Mouse (Mus musculus): ENCODE measurements around the gene Olfr221.

Olfr221 gene

DNA sequence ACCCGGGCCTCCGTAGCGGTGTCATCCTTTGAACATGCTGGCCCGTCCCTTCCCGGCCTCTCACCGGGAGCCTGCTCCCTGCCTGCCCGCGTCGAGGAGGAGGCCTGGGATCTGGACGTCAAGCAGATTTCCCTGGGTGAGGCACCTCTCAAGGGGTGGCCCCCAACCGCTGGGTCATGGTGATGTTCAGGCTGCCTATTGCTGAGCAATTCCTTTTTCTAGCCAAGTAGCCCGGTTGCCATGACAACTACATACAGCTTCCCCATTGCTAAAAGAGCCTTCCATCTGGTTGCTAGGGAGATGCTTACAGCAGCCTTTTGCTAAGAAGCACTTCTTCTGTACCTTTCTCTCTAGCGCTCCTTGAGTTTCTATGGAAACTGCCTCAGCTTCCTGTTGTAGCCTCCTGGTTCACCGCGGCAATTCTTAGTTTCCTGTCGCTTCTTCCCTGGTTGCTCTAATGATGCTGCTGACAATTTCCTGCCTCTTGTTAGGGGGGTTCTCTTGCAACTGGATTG is 38.2 kb downstream of the Olfr221 start:
- DNase-seq = peak; percentile 6

GRCm38 (mm10) chr14:51997483-51997882 is 44.8 kb downstream of the Olfr221 start:
- no peak for DNase-seq

DNA sequence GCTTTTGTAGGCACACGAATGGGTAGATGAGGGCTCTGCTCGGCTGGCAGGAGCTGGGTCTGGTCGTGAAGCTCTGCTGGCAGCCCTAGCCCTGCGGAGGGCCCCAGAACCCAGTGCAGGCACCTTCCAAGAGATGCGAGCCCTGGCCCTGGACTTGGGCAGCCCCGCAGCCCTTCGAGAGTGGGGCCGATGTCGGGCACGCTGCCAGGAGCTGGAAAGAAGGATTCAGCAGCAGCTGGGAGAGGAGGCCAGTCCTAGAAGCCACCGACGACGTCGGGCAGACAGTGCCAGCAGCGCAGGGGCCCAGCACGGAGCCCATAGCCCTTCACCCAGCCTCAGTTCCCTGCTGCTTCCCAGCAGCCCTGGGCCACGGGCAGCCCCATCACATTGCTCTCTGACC is 45.4 kb downstream of the Olfr221 start:
- no peak for DNase-seq

GRCm38 (mm10) chr14:51996231-51996841 is 45.9 kb downstream of the Olfr221 start:
- DNase-seq = no peak

GRCm38 (mm10) chr14:51995219-51995871 is 46.9 kb downstream of the Olfr221 start:
- no peak for DNase-seq

GRCm38 (mm10) chr14:51994453-51994852 is 47.8 kb downstream of the Olfr221 start:
- no peak for DNase-seq

DNA sequence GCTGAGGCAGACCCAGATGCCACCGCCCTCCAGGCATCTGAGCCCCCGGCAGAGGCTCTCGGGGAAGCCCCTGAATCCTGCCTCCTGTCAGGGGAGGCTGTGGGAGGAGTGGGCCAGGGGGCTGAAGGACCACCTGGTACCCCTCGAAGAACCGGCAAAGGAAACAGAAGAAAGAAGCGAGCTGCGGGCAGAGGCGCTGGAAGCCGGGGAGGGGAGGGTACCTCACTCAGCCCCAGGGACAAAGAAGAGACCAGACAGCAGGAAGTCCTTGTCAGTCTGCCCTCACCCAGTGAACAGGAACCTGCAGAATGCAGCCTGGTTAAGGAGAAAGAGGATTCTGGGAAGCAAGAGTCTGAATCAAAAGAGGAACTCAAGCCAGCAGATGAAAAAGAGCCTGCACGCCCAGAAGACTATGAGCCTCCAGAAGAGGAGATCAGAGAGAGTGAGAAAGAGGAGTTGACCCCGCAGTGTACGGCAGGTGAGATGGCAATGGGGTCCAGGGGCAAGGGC is 52.7 kb downstream of the Olfr221 start:
- peak; percentile 3 for DNase-seq

DNA sequence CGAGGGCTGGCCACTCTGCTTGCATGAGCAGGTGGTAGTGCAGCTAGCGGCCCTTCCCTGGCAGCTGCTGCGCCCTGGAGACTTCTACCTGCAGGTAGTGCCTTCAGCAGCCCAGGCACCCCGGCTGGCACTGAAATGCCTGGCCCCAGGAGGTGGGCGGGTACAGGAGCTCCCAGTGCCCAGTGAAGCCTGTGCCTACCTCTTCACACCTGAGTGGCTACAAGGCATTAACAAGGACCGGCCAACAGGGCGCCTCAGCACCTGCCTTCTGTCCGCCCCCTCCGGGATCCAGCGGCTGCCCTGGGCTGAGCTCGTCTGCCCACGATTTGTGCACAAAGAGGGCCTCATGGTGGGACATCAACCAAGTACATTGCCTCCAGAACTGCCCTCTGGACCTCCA is 53.5 kb downstream of the Olfr221 start:
- peak; percentile 86 for DNase-seq

DNA sequence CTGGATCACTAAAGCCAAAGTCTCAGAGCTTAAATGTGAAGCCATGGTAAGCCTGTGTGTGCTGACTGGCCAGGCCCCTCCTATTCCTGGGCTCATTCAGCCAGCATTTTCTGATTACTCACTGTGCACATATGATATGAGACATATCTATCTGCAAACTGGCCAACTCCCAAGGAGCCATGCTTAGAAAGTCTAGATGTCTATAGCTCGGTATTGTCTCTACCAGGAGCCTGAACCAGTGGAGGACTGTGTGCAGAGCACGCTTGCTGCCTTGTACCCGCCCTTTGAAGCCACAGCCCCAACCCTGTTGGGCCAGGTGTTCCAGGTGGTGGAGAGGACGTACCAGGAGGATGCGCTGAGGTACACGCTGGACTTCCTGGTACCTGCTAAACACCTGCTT is 55.1 kb downstream of the Olfr221 start:
- DNase-seq = no peak

GRCm38 (mm10) chr14:51986153-51986505 is 56.1 kb downstream of the Olfr221 start:
- no peak for DNase-seq

DNA sequence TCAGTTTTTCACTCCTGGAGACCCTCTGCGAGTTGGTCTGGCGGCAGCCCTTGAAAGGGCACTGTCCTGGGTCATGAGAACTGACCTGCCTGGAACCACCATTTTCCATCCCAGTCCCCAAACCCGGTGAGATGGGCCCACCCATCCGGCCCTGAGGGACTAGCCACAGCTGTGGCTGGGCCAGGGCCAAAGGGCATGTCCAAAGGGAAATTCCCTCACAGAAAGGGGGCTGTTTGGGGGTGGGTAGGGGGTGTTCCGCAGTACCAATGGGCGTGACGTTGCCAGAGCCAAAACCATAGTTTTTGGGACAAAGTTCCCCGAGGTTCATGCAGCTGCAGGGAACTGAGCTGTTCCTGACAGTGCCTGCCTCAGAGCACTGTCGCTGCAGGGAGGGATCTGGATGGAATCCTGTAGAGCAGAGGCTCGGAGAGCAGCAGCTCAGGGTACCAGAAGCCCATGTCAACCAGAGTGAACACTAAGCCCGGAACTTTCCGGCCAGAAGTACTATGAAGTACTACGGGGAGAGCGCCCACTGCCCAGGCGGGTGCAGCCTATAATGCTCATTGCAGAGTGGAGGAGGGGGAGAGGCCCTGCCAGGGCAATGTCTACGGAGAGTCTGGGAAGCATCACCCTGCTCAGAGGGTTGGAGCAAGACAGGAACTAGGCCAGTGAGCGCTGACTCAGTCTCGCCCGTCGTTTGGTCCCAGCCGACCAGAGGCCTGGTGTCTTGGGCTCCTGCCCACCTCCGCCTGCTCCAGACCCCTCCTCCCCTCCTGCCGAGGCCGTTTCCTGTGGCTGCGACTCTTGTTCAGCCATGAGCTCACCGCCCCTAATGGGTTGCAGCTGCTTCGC is 56.7 kb downstream of the Olfr221 start:
- DNase-seq = peak; percentile 59

DNA sequence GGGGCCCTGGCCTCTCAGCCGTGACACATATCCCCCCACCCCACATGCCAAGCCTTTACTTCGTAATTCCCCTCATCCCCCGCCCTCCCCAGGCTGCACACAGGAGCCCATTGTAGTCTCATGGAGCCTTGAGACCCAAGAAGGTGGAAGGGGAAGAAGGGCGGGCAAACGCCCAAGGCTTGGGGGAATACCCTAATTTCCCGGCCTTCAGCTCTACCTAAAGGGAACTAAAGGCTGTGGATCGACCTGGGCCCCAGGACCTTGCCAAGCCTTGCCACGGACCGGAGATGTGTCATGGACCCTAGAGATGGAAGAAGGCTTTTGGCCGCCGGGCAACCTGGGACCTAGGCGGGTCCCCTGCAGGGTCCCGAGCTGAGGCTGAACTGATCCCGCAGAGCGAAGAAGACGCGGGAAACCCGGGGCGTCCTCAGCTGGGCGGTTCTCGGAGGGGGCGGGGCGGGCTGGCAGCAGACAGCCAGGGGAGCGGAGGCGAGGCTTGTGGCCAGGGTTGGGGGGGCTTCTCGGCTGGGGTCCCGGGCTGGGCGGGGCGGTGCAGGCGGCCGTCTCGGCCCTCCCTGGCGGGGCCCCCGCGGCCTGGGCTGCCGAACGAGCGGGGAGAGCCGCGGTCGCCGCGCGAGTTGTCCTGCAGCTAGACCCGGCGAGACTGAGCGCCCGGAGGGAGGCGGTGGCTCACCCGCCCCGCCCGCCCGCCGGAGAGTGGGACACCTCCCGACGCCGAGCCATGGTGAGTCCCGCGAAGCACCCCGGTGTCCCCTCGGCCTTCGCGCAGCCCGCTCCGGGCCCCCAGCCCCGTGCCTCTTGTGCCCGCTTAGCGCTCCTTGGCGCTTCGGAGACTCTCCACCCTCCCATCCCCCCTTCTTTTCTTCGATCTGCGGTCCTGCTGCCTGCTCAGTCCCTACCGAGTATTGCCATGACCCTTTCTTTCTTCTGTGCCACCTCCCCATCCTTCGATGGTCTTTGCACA is 57.7 kb downstream of the Olfr221 start, which contains the start of gene Arhgef40:
TSS of gene Arhgef40 (plus strand) at position 473 of the 985 bp plus-strand sequence.
- peak; percentile 59 for DNase-seq

Data from kidney, adult 11 months (tissue).